Mouse (Mus musculus) C2C12 (cell line): ENCODE measurements at regions not wholly inside any gene's neighbourhood (a gene's known extent, or its start where the extent isn't known, plus 50 kb on each side); places are given as distances from the start of the nearest gene placed in this dataset.

Experiments
- MAX ChIP-seq: IDR thresholded peaks from one replicate; pipeline ENCODE4 v1.6.1; 2011; ENCODE audit warnings: mild to moderate bottlenecking, control low read depth
- MYOG ChIP-seq: IDR thresholded peaks from one replicate; pipeline ENCODE4 v1.6.1; 2011; ENCODE audit not compliant: control insufficient read depth, insufficient read length; ENCODE audit errors: extremely low read depth
- USF1 ChIP-seq: IDR thresholded peaks from one replicate; pipeline ENCODE4 v1.6.1; 2011; ENCODE audit warnings: low read depth, mild to moderate bottlenecking, control low read depth, moderate library complexity

DNA sequence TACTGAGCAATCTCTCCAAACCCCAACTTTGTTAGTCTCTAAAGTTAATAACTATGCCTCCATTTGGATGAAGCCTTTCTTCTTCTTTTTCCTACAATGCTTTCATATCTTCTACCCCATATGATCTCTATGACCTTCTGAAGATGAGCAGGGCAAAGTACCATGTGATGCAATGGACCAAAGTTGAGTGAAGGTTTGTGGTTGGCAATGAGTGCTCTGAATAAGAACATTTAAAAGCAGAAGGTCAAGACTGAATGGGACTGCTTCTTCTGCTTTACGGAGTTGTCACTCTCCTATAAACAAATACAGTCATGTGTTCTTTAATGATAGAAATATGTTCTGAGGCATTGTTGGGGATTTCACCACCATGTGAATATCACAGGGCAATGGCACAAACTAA, 65.0 kb upstream of the Marcks start:
- no peak for TF ChIP-seq USF1
- TF ChIP-seq MAX: no peak
- no peak for TF ChIP-seq MYOG
